Mouse (Mus musculus): Measurements from ENCODE around the gene Stx11. TPM values are rescaled to one million over a fixed set of nuclear protein-coding genes. Genes with fewer than 3 reads are reported as not detected.

Stx11 gene
- total and polyA plus RNA-seq, 3 experiments = 1.9 to 2.9 TPM; not detected in 1

- Histone ChIP-seq H3K27me3 (ENCODE audit: control insufficient read depth in 1 of 2, insufficient read depth in 2 of 2, low read length in 2 of 2) (no peaks in the 10 kb centered on the region; a peak in 1 of 4 replicates), H3K4me1 (ENCODE audit: control insufficient read depth in 1 of 2, insufficient read depth in 2 of 2, low read length in 2 of 2) (peaks cover 0 to 2% of the 10 kb centered on the region in 2 experiments; a peak in 1 of 4 replicates), H3K9me3 (replicated peaks; ENCODE audit: insufficient read depth, low read length) (no peaks in the 10 kb centered on the region), H3K9ac (ENCODE audit: control insufficient read depth, low read depth, low read length, poor library complexity, severe bottlenecking) (no peak overlapping the region), H3K27ac (ENCODE audit: control insufficient read depth, low read depth, low read length) (no peak overlapping the region), H3K4me3 (ENCODE audit: control insufficient read depth in 1 of 2, insufficient read depth in 1 of 2, low read depth in 2 of 2, low read length in 2 of 2) (no peak overlapping the region), H3K79me2 (ENCODE audit: control insufficient read depth, insufficient read depth, low read length, poor library complexity) (no peaks in the 10 kb centered on the region), H3K36me3 (ENCODE audit: control insufficient read depth in 1 of 2, insufficient read depth in 2 of 2, low read length in 2 of 2) (no peaks in the 10 kb centered on the region)
- TF ChIP-seq SIN3A (IDR thresholded peaks at IDR 0.05; ENCODE audit: low read length) = no peak
- no peak for TF ChIP-seq HCFC1 (IDR thresholded peaks at IDR 0.05; ENCODE audit: low read depth, low read length)
- no peak for TF ChIP-seq TBP (IDR thresholded peaks at IDR 0.05; ENCODE audit: low read depth, low read length)
- no peak for TF ChIP-seq SMC3 (IDR thresholded peaks at IDR 0.05; ENCODE audit: low read depth, low read length)
- no peak for TF ChIP-seq TAL1 (IDR thresholded peaks at IDR 0.05; ENCODE audit: low read length)
- TF ChIP-seq NRF1 (IDR thresholded peaks at IDR 0.05; ENCODE audit: insufficient read depth, low read depth, low read length, poor library complexity, severe bottlenecking) = no peak
- no peak for TF ChIP-seq ZKSCAN1 (IDR thresholded peaks at IDR 0.05; ENCODE audit: low read depth, low read length)
- no peak for TF ChIP-seq NELFE (IDR thresholded peaks at IDR 0.05; ENCODE audit: low read depth, low read length)
- TF ChIP-seq GATA1 (IDR thresholded peaks at IDR 0.05; ENCODE audit: low read depth, low read length) = no peak
- TF ChIP-seq ZNF384 (IDR thresholded peaks at IDR 0.05; ENCODE audit: low read depth, low read length) = no peak
- TF ChIP-seq JUND (IDR thresholded peaks at IDR 0.05; ENCODE audit: low read depth, low read length) = no peak
- no peak for TF ChIP-seq CHD2 (IDR thresholded peaks at IDR 0.05; ENCODE audit: low read length)
- TF ChIP-seq EP300 (IDR thresholded peaks at IDR 0.05; ENCODE audit: low read depth in 1 of 2, low read length in 2 of 2) = no peak
- TF ChIP-seq MYB (IDR thresholded peaks at IDR 0.05; ENCODE audit: low read depth, low read length) = no peak
- no peak for DNase-seq (ENCODE audit: low read depth, low spot score)
Measured at GRCm38 (mm10) chr10:12893339-12893738, 70.8 kb downstream of the Stx11 start.

- no peak overlapping the region for H3K4me3 ChIP-seq (ENCODE audit: control insufficient read depth in 1 of 2, insufficient read depth in 1 of 2, low read depth in 2 of 2, low read length in 2 of 2)
- no peak for DNase-seq (ENCODE audit: low read depth, low spot score)
Measured at GRCm38 (mm10) chr10:12888373-12888772, 75.7 kb downstream of the Stx11 start.

More at GRCm38 (mm10) chr10:12888373-12888772, 75.7 kb downstream of the Stx11 start:
- TF ChIP-seq ZMIZ1 (IDR thresholded peaks at IDR 0.05; ENCODE audit: low read depth, low read length) = no peak
- no peak for TF ChIP-seq UBTF (IDR thresholded peaks at IDR 0.05; ENCODE audit: borderline replicate concordance, insufficient read depth, low read depth, low read length)
- TF ChIP-seq MXI1 (IDR thresholded peaks at IDR 0.05; ENCODE audit: low read depth, low read length) = no peak
- no peak for TF ChIP-seq KAT2A (conservative IDR thresholded peaks at IDR 0.05; ENCODE audit: low read depth, low read length)
- no peak for TF ChIP-seq MEF2A (IDR thresholded peaks at IDR 0.05; ENCODE audit: extremely low read depth, insufficient replicate concordance, low read depth, low read length, poor library complexity, severe bottlenecking)
- no peak for TF ChIP-seq USF2 (IDR thresholded peaks at IDR 0.05; ENCODE audit: borderline replicate concordance in 1 of 2, insufficient read depth in 1 of 2, low read depth in 1 of 2, low read length in 2 of 2)
- no peak for TF ChIP-seq CHD2 (IDR thresholded peaks at IDR 0.05; ENCODE audit: low read length)
- TF ChIP-seq RCOR1 (IDR thresholded peaks at IDR 0.05; ENCODE audit: low read depth, low read length) = no peak
- no peak for TF ChIP-seq MAZ (IDR thresholded peaks at IDR 0.05; ENCODE audit: low read depth, low read length)
- TF ChIP-seq USF1 (IDR thresholded peaks at IDR 0.05; ENCODE audit: low read depth, low read length) = no peak
- no peak for TF ChIP-seq TCF12 (IDR thresholded peaks at IDR 0.05; ENCODE audit: low read depth, low read length)
- no peak for TF ChIP-seq ELF1 (IDR thresholded peaks at IDR 0.05; ENCODE audit: low read depth, low read length)
- H3K9ac ChIP-seq (ENCODE audit: control insufficient read depth, low read depth, low read length, poor library complexity, severe bottlenecking) = no peak overlapping the region
- H3K79me2 ChIP-seq (ENCODE audit: control insufficient read depth, insufficient read depth, low read length, poor library complexity) = no peaks in the 10 kb centered on the region
- peaks cover 0 to 8% of the 10 kb centered on the region in 2 experiments; a peak in 2 of 4 replicates for H3K4me1 ChIP-seq (ENCODE audit: control insufficient read depth in 1 of 2, insufficient read depth in 2 of 2, low read length in 2 of 2)
- H3K36me3 ChIP-seq (ENCODE audit: control insufficient read depth in 1 of 2, insufficient read depth in 2 of 2, low read length in 2 of 2) = peaks cover 0 to 3% of the 10 kb centered on the region in 2 experiments; a peak in 1 of 4 replicates
- no peaks in the 10 kb centered on the region; a peak in 2 of 4 replicates for H3K27me3 ChIP-seq (ENCODE audit: control insufficient read depth in 1 of 2, insufficient read depth in 2 of 2, low read length in 2 of 2)
- no peaks in the 10 kb centered on the region for H3K9me3 ChIP-seq (replicated peaks; ENCODE audit: insufficient read depth, low read length)
- no peak overlapping the region for H3K27ac ChIP-seq (ENCODE audit: control insufficient read depth, low read depth, low read length)

Measured in MEL (cell line).